Mouse (Mus musculus): ENCODE results near the gene Pde4dip.
A peak's percentile ranks its signal among the peaks of the same experiment; 100 is the strongest.

Gene Pde4dip

GRCm38 (mm10) chr3:97801178-97801699, 87.3 kb downstream of the Pde4dip start:
- no peak for DNase-seq (ENCODE audit: low spot score in 2 of 2)

- no peak for DNase-seq (ENCODE audit: low spot score in 2 of 2)
Measured at GRCm38 (mm10) chr3:97800657-97801056, 87.8 kb downstream of the Pde4dip start.

- no peak for DNase-seq (ENCODE audit: low spot score in 2 of 2)
Measured at GRCm38 (mm10) chr3:97800004-97800403, 88.5 kb downstream of the Pde4dip start.

GRCm38 (mm10) chr3:97799267-97799666, 89.2 kb downstream of the Pde4dip start:
- DNase-seq (ENCODE audit: low spot score in 2 of 2), result no peak

GRCm38 (mm10) chr3:97797371-97797770, 91.1 kb downstream of the Pde4dip start:
- DNase-seq (ENCODE audit: low spot score in 2 of 2), result no peak

- no peak for DNase-seq (ENCODE audit: low spot score in 2 of 2)
Measured at GRCm38 (mm10) chr3:97793995-97794394, 94.5 kb downstream of the Pde4dip start.

GRCm38 (mm10) chr3:97790150-97790549, 98.4 kb downstream of the Pde4dip start:
- no peak for DNase-seq (ENCODE audit: low spot score in 2 of 2)

GRCm38 (mm10) chr3:97789317-97789716, 99.2 kb downstream of the Pde4dip start:
- no peak for DNase-seq (ENCODE audit: low spot score in 2 of 2)

GRCm38 (mm10) chr3:97776195-97776594, 112.3 kb downstream of the Pde4dip start:
- no peak for DNase-seq (ENCODE audit: low spot score in 2 of 2)

GRCm38 (mm10) chr3:97775742-97776141, 112.8 kb downstream of the Pde4dip start:
- DNase-seq (ENCODE audit: low spot score in 2 of 2), result no peak

GRCm38 (mm10) chr3:97774861-97775260, 113.6 kb downstream of the Pde4dip start:
- no peak for DNase-seq (ENCODE audit: low spot score in 2 of 2)

GRCm38 (mm10) chr3:97767771-97768762, 120.4 kb downstream of the Pde4dip start:
- DNase-seq (ENCODE audit: low spot score in 2 of 2), result peak; percentile 79 to 88

GRCm38 (mm10) chr3:97767041-97767770, 121.3 kb downstream of the Pde4dip start:
- DNase-seq (ENCODE audit: low spot score in 2 of 2), result no peak

GRCm38 (mm10) chr3:97766459-97766858, 122.0 kb downstream of the Pde4dip start:
- DNase-seq (ENCODE audit: low spot score in 2 of 2), result no peak

- DNase-seq (ENCODE audit: low spot score in 2 of 2), result no peak
Measured at GRCm38 (mm10) chr3:97764152-97764551, 124.4 kb downstream of the Pde4dip start.

GRCm38 (mm10) chr3:97761951-97762350, 126.6 kb downstream of the Pde4dip start:
- no peak for DNase-seq (ENCODE audit: low spot score in 2 of 2)

GRCm38 (mm10) chr3:97761168-97761567, 127.3 kb downstream of the Pde4dip start:
- DNase-seq (ENCODE audit: low spot score in 2 of 2), result no peak

- DNase-seq (ENCODE audit: low spot score in 2 of 2), result no peak
Measured at GRCm38 (mm10) chr3:97759846-97760245, 128.7 kb downstream of the Pde4dip start.

GRCm38 (mm10) chr3:97757501-97757900, 131.0 kb downstream of the Pde4dip start:
- no peak for DNase-seq (ENCODE audit: low spot score in 2 of 2)

- DNase-seq (ENCODE audit: low spot score in 2 of 2), result no peak
Measured at GRCm38 (mm10) chr3:97756283-97757074, 132.0 kb downstream of the Pde4dip start.

GRCm38 (mm10) chr3:97755411-97755810, 133.1 kb downstream of the Pde4dip start:
- no peak for DNase-seq (ENCODE audit: low spot score in 2 of 2)

- no peak for DNase-seq (ENCODE audit: low spot score in 2 of 2)
Measured at GRCm38 (mm10) chr3:97752901-97753300, 135.6 kb downstream of the Pde4dip start.
